Mouse (Mus musculus) hindbrain, embryonic 14.5 days (tissue): ENCODE measurements at regions not wholly inside any gene's neighbourhood (a gene's known extent, or its start where the extent isn't known, plus 50 kb on each side); places are given as distances from the start of the nearest gene placed in this dataset.

Experiments used
- ATAC-seq: fragments of 200-750 bp; cut with Nextera tagmentation; 2 replicates; pipeline ENCODE4 v1.8.0; 2017; ENCODE audit warnings: moderate number of reproducible peaks, mild to moderate bottlenecking, moderate TSS enrichment, moderate library complexity; ENCODE audit not compliant: low FRiP score
- DNase-seq: peaks from one replicate; pipeline ENCODE4 v3.0.0-alpha.2; 2015; ENCODE audit warnings: low spot score
- H3K27ac ChIP-seq: fragments of 300-500 bp; sonication (generic); 2 replicates; pipeline ENCODE4 v1.5.1; 2014; ENCODE audit warnings: mild to moderate bottlenecking, moderate library complexity
- H3K27me3 ChIP-seq: fragments of 300-500 bp; sonication (generic); 2 replicates; pipeline ENCODE4 v1.6.1; 2014; ENCODE audit warnings: mild to moderate bottlenecking, low read length, mixed read lengths; ENCODE audit not compliant: control insufficient read depth, insufficient read depth
- H3K36me3 ChIP-seq: fragments of 300-500 bp; sonication (generic); replicated peaks from 2 replicates; pipeline ENCODE4 v1.6.1; 2014; ENCODE audit not compliant: control insufficient read depth, insufficient read depth
- H3K4me1 ChIP-seq: fragments of 300-500 bp; sonication (generic); replicated peaks from 2 replicates; pipeline ENCODE4 v1.6.1; 2014; ENCODE audit warnings: antibody characterized with exemption, low read length, mixed read lengths; ENCODE audit not compliant: control insufficient read depth, insufficient read depth
- H3K4me2 ChIP-seq: fragments of 300-500 bp; sonication (generic); replicated peaks from 2 replicates; pipeline ENCODE4 v1.6.1; 2014; ENCODE audit warnings: mild to moderate bottlenecking, moderate library complexity
- H3K4me3 ChIP-seq: fragments of 300-500 bp; sonication (generic); replicated peaks from 2 replicates; pipeline ENCODE4 v1.5.1; 2014; ENCODE audit warnings: mild to moderate bottlenecking, low read length
- H3K9ac ChIP-seq: fragments of 300-500 bp; sonication (generic); 2 replicates; pipeline ENCODE4 v1.6.1; 2014
- H3K9me3 ChIP-seq: fragments of 300-500 bp; sonication (generic); 2 replicates; pipeline ENCODE4 v1.6.1; 2016; ENCODE audit warnings: low read length; ENCODE audit not compliant: control insufficient read depth
- whole genome bisulfite sequencing: fragments of 180-500 bp; shearing (Covaris S2); extraction: QIAGEN DNeasy Blood & Tissue Kit; methylation state at CpG from one replicate; pipeline ENCODE4 v1.1.7; 2014; 5-methylcytosine and 5-hydroxymethylcytosine counted together

- Histone ChIP-seq H3K36me3 (no peaks in the 10 kb centered on the region), H3K4me2 (peak overlapping the region; percentile 29), H3K4me1 (peaks cover 25% of the 10 kb centered on the region), H3K4me3 (no peak overlapping the region), H3K9me3 (no peaks in the 10 kb centered on the region), H3K27ac (peak overlapping the region; percentile 87), H3K27me3 (no peaks in the 10 kb centered on the region), H3K9ac (0 out of 2 replicates have a peak overlapping the region, but pooled peaks have one; percentile 20)
- ATAC-seq, result peak; percentile 92
- 34% methylated on average over 11 of the region's 11 CpGs for WGBS
- peak; percentile 57 for DNase-seq
Observed at GRCm38 (mm10) chr13:84565644-84566532, 343.8 kb downstream of the Tmem161b start.

- Histone ChIP-seq H3K4me1 (peaks cover 31% of the 10 kb centered on the region), H3K4me3 (no peak overlapping the region), H3K9ac (no peak overlapping the region), H3K27ac (peak overlapping the region; percentile 87), H3K36me3 (no peaks in the 10 kb centered on the region), H3K4me2 (peak overlapping the region; percentile 29), H3K9me3 (no peaks in the 10 kb centered on the region), H3K27me3 (no peaks in the 10 kb centered on the region)
- ATAC-seq (no peak; the same call in 1 of the 2 replicates), DNase-seq (no peak)
- WGBS, result 40% methylated on average over 6 of the region's 6 CpGs
Observed at GRCm38 (mm10) chr13:84566533-84566832, 344.4 kb downstream of the Tmem161b start.

- no peaks in the 10 kb centered on the region for H3K27me3 ChIP-seq
- no peaks in the 10 kb centered on the region for H3K9me3 ChIP-seq
- DNase-seq (no peak), ATAC-seq (no peak)
- H3K4me1 ChIP-seq, result peaks cover 33% of the 10 kb centered on the region
- no peak overlapping the region for H3K4me2 ChIP-seq
- H3K36me3 ChIP-seq, result no peaks in the 10 kb centered on the region
- H3K27ac ChIP-seq, result peak overlapping the region; percentile 75
- no peak overlapping the region for H3K4me3 ChIP-seq
- H3K9ac ChIP-seq, result no peak overlapping the region
Observed at GRCm38 (mm10) chr13:84569371-84569770, 347.3 kb downstream of the Tmem161b start.

GRCm38 (mm10) chr13:84570206-84570605, 348.1 kb downstream of the Tmem161b start:
- H3K9me3 ChIP-seq, result no peaks in the 10 kb centered on the region
- no peaks in the 10 kb centered on the region for H3K27me3 ChIP-seq
- peak overlapping the region; percentile 75 for H3K27ac ChIP-seq
- no peaks in the 10 kb centered on the region for H3K36me3 ChIP-seq
- WGBS, result 36% methylated on average over 2 of the region's 2 CpGs
- no peak overlapping the region for H3K4me3 ChIP-seq
- peaks cover 27% of the 10 kb centered on the region for H3K4me1 ChIP-seq
- DNase-seq (no peak), ATAC-seq (no peak)
- H3K9ac ChIP-seq, result no peak overlapping the region
- no peak overlapping the region for H3K4me2 ChIP-seq

- WGBS, result 3% methylated on average over 10 of the region's 10 CpGs
- peak; percentile 85 for DNase-seq
- H3K27ac ChIP-seq, result peak overlapping the region; percentile 75
Observed at GRCm38 (mm10) chr13:84570984-84571844, 349.1 kb downstream of the Tmem161b start.

GRCm38 (mm10) chr13:84571845-84572193, 349.7 kb downstream of the Tmem161b start:
- H3K27me3 ChIP-seq, result no peaks in the 10 kb centered on the region
- no peak overlapping the region for H3K4me2 ChIP-seq
- peak overlapping the region; percentile 75 for H3K27ac ChIP-seq
- H3K4me3 ChIP-seq, result no peak overlapping the region
- DNase-seq, result peak; percentile 35
- H3K9ac ChIP-seq, result no peak overlapping the region
- H3K4me1 ChIP-seq, result peaks cover 16% of the 10 kb centered on the region; the same call in 1 of the 2 replicates
- no peaks in the 10 kb centered on the region for H3K9me3 ChIP-seq
- peak; percentile 42 for ATAC-seq
- no peaks in the 10 kb centered on the region for H3K36me3 ChIP-seq
- WGBS, result 21% methylated on average over 3 of the region's 3 CpGs

More at GRCm38 (mm10) chr13:84570984-84571844, 349.1 kb downstream of the Tmem161b start:
- Histone ChIP-seq H3K4me2 (no peak overlapping the region; the same call in 1 of the 2 replicates), H3K27me3 (no peaks in the 10 kb centered on the region), H3K4me1 (peaks cover 18% of the 10 kb centered on the region), H3K9me3 (no peaks in the 10 kb centered on the region), H3K4me3 (no peak overlapping the region), H3K36me3 (no peaks in the 10 kb centered on the region), H3K9ac (no peak overlapping the region)
- peak; percentile 95 for ATAC-seq

- H3K4me2 ChIP-seq, result no peak overlapping the region
- no peak for DNase-seq
- H3K4me1 ChIP-seq, result peaks cover 16% of the 10 kb centered on the region; the same call in 1 of the 2 replicates
- 61% methylated on average over 2 of the region's 2 CpGs for WGBS
- no peak overlapping the region for H3K4me3 ChIP-seq
- peaks cover under 1% of the 10 kb centered on the region; the same call in 1 of the 2 replicates for H3K9me3 ChIP-seq
- H3K27ac ChIP-seq, result peak overlapping the region; percentile 75
- no peak overlapping the region for H3K9ac ChIP-seq
- no peak for ATAC-seq
- H3K36me3 ChIP-seq, result no peaks in the 10 kb centered on the region
- no peaks in the 10 kb centered on the region for H3K27me3 ChIP-seq
Observed at GRCm38 (mm10) chr13:84572231-84572630, 350.1 kb downstream of the Tmem161b start.

- Histone ChIP-seq H3K4me3 (no peak overlapping the region), H3K4me2 (no peak overlapping the region), H3K27me3 (no peaks in the 10 kb centered on the region), H3K27ac (no peak overlapping the region), H3K36me3 (no peaks in the 10 kb centered on the region), H3K9ac (no peak overlapping the region), H3K9me3 (no peaks in the 10 kb centered on the region), H3K4me1 (no peaks in the 10 kb centered on the region)
- no peak for ATAC-seq
- DNase-seq, result no peak
Observed at GRCm38 (mm10) chr13:84596585-84597142, 374.6 kb downstream of the Tmem161b start.

GRCm38 (mm10) chr13:84602612-84603011, 380.5 kb downstream of the Tmem161b start:
- H3K27me3 ChIP-seq, result no peaks in the 10 kb centered on the region
- H3K4me1 ChIP-seq, result no peaks in the 10 kb centered on the region
- no peak overlapping the region for H3K4me3 ChIP-seq
- WGBS, result 79% methylated on average over 1 of the region's 1 CpGs
- no peak overlapping the region for H3K27ac ChIP-seq
- H3K9ac ChIP-seq, result no peak overlapping the region
- H3K36me3 ChIP-seq, result no peaks in the 10 kb centered on the region
- no peak overlapping the region for H3K4me2 ChIP-seq
- ATAC-seq, result no peak
- no peak for DNase-seq
- no peaks in the 10 kb centered on the region for H3K9me3 ChIP-seq
